In genomic region chr10:80382641-80383365, GRCm38 (mm10) we compare ENCODE assay signal across 16 mouse cellular contexts. TPM values are rescaled to one million over a fixed set of nuclear protein-coding genes. Genes with fewer than 3 reads are reported as not detected.
DNase-seq lines count a peak whose midpoint lies in the region; ATAC-seq lines count a peak whose summit lies in the region.
"Had no signal": no experiment of that assay in that cellular context is flagged by ENCODE, and none has a peak within 500 bp of the region (broad histone marks: within the 10 kb centered on the region; RNA-seq: fewer than 3 reads in every experiment).

No protein-coding gene starts in this region.

- peak overlapping the region; percentile 18; the same call in 1 of the 2 replicates for H3K27ac ChIP-seq in hindbrain, embryonic 10.5 days
- 0 out of 2 replicates have a peak overlapping the region, but pooled peaks have one; percentile 15 for H3K27ac ChIP-seq in midbrain, embryonic 13.5 days
- H3K27ac ChIP-seq: left cerebral cortex, adult 2 months; limb, embryonic 15.5 days had no signal

- H3K9me3 ChIP-seq in hindbrain, embryonic 10.5 days = no peaks in the 10 kb centered on the region
- no peaks in the 10 kb centered on the region for H3K9me3 ChIP-seq in midbrain, embryonic 13.5 days
- H3K9me3 ChIP-seq: limb, embryonic 15.5 days had no signal

- 94% methylated on average over 7 of the region's 7 CpGs for WGBS in hindbrain, embryonic 10.5 days
- 86% methylated on average over 7 of the region's 7 CpGs for WGBS in midbrain, embryonic 13.5 days

- peak; percentile 57 for DNase-seq in adrenal gland, postnatal 14 days
- no peak for DNase-seq in adrenal gland, adult 18-20 months (ENCODE audit: low spot score in 2 of 2)
- DNase-seq in adrenal gland, postnatal 36 days = peak; percentile 64 to 65
- no peak for DNase-seq in hindbrain, embryonic 10.5 days (ENCODE audit: low spot score)
- DNase-seq in gastrocnemius, postnatal 36 days = no peak
- no peak for DNase-seq in spleen, postnatal 14 days (ENCODE audit: low spot score in 2 of 2)
- DNase-seq: cerebellum, adult 2 months; lung, adult 2 months; spleen, adult 18-20 months; thymus, adult 18-20 months had no signal

- H3K9ac ChIP-seq in midbrain, embryonic 13.5 days (replicated peaks) = peak overlapping the region; percentile 100
- H3K9ac ChIP-seq: limb, embryonic 15.5 days had no signal

- ATAC-seq in midbrain, embryonic 13.5 days = no peak
- no peak for ATAC-seq in monocyte, adult 5-6 weeks (replicated peaks; ENCODE audit: insufficient number of reproducible peaks, low FRiP score, low TSS enrichment, poor library complexity, severe bottlenecking)

- peak overlapping the region; percentile 97; the same call in 1 of the 2 replicates for H3K4me3 ChIP-seq in hindbrain, embryonic 10.5 days
- H3K4me3 ChIP-seq in midbrain, embryonic 13.5 days (replicated peaks) = peak overlapping the region; percentile 100
- H3K4me3 ChIP-seq: erythroblast, embryonic 14.5 days; left cerebral cortex, adult 2 months; limb, embryonic 15.5 days had no signal

- H3K36me3 ChIP-seq in hindbrain, embryonic 10.5 days = peaks cover 66% of the 10 kb centered on the region
- H3K36me3 ChIP-seq in midbrain, embryonic 13.5 days = peaks cover 59% of the 10 kb centered on the region

- peaks cover 44% of the 10 kb centered on the region for H3K4me1 ChIP-seq in hindbrain, embryonic 10.5 days (replicated peaks)
- peaks cover 47% of the 10 kb centered on the region for H3K4me1 ChIP-seq in midbrain, embryonic 13.5 days (replicated peaks)

- H3K27me3 ChIP-seq in hindbrain, embryonic 10.5 days (ENCODE audit: insufficient read depth, poor library complexity, severe bottlenecking) = no peaks in the 10 kb centered on the region
- no peaks in the 10 kb centered on the region for H3K27me3 ChIP-seq in midbrain, embryonic 13.5 days
- H3K27me3 ChIP-seq: limb, embryonic 15.5 days had no signal

- intact Hi-C loops in gastrocnemius, postnatal 36 days (cut with DNase I) = no loop called here

- H3K4me2 ChIP-seq in midbrain, embryonic 13.5 days (replicated peaks) = peak overlapping the region; percentile 98
- H3K4me2 ChIP-seq: limb, embryonic 15.5 days had no signal

RNA-seq across cellular contexts. Expression of gene Mex3d, which starts 4.7 kb away (rescaled TPM):
- total RNA-seq in adrenal gland, postnatal 14 days (2021) = 21.8 and 22.8 TPM in 2 replicates
- 10 to 100 TPM; 16.6 to 18.0 TPM for total RNA-seq in adrenal gland, adult 18-20 months (2021)
- total RNA-seq in adrenal gland, postnatal 36 days (2021) = 10 to 100 TPM; 22.4 to 29.9 TPM
- 7.2 and 8.8 TPM in 2 replicates for polyA plus RNA-seq in hindbrain, embryonic 10.5 days (2016; fragmentation: Nextera tagmentation; extraction: Ambion mirVana)
- polyA plus RNA-seq in midbrain, embryonic 13.5 days (2015; fragmentation: Nextera tagmentation; extraction: Ambion mirVana) = 15.9 and 18.6 TPM in 2 replicates
- total RNA-seq in monocyte, adult 5-6 weeks (2017) = 4.1 to 5.3 TPM (median 5.2 TPM) in 3 replicates
- 1 to 10 TPM; 3.4 to 4.5 TPM for total RNA-seq in gastrocnemius, postnatal 36 days (2021)

RNA-seq across cellular contexts. Expression of gene Mbd3, which starts 16.5 kb away (rescaled TPM):
- 106 and 116 TPM in 2 replicates for total RNA-seq in adrenal gland, postnatal 14 days (2021)
- total RNA-seq in adrenal gland, adult 18-20 months (2021) = 100 to 1,000 TPM; 137 to 157 TPM
- 100 to 1,000 TPM; 140 to 148 TPM for total RNA-seq in adrenal gland, postnatal 36 days (2021)
- 341 and 365 TPM in 2 replicates for polyA plus RNA-seq in hindbrain, embryonic 10.5 days (2016; fragmentation: Nextera tagmentation; extraction: Ambion mirVana)
- 243 and 257 TPM in 2 replicates for polyA plus RNA-seq in midbrain, embryonic 13.5 days (2015; fragmentation: Nextera tagmentation; extraction: Ambion mirVana)
- total RNA-seq in monocyte, adult 5-6 weeks (2017) = 11.4 to 34.6 TPM (median 18.6 TPM) in 3 replicates
- total RNA-seq in gastrocnemius, postnatal 36 days (2021) = 10 to 100 TPM; 95.1 to 99.9 TPM

RNA-seq across cellular contexts. Expression of gene Uqcr11, which starts 23.8 kb away (rescaled TPM):
- total RNA-seq in adrenal gland, postnatal 14 days (2021) = 1,202 and 1,279 TPM in 2 replicates
- 1,000 to 10,000 TPM in 1 of 2 experiments, 100 to 1,000 TPM in 1; 797 to 1,071 TPM for total RNA-seq in adrenal gland, adult 18-20 months (2021)
- 100 to 1,000 TPM; 876 to 886 TPM for total RNA-seq in adrenal gland, postnatal 36 days (2021)
- 648 and 654 TPM in 2 replicates for polyA plus RNA-seq in hindbrain, embryonic 10.5 days (2016; fragmentation: Nextera tagmentation; extraction: Ambion mirVana)
- 518 and 572 TPM in 2 replicates for polyA plus RNA-seq in midbrain, embryonic 13.5 days (2015; fragmentation: Nextera tagmentation; extraction: Ambion mirVana)
- total RNA-seq in monocyte, adult 5-6 weeks (2017) = 56.9 to 82.5 TPM (median 76.8 TPM) in 3 replicates
- 100 to 1,000 TPM; 825 to 866 TPM for total RNA-seq in gastrocnemius, postnatal 36 days (2021)

RNA-seq across cellular contexts. Expression of gene Plk5, which starts 26.5 kb away (rescaled TPM):
- 0.30 and 0.44 TPM in 2 replicates for total RNA-seq in adrenal gland, postnatal 14 days (2021)
- total RNA-seq in adrenal gland, adult 18-20 months (2021) = under 1 TPM; 0.19 to 0.27 TPM
- total RNA-seq in adrenal gland, postnatal 36 days (2021) = under 1 TPM in 1 of 2 experiments, not detected in 1; 0.26 TPM
- 0.22 and 0.44 TPM in 2 replicates for polyA plus RNA-seq in hindbrain, embryonic 10.5 days (2016; fragmentation: Nextera tagmentation; extraction: Ambion mirVana)
- polyA plus RNA-seq in midbrain, embryonic 13.5 days (2015; fragmentation: Nextera tagmentation; extraction: Ambion mirVana) = 0.96 and 1.3 TPM in 2 replicates
- not detected in 3 replicates for total RNA-seq in monocyte, adult 5-6 weeks (2017)
- total RNA-seq in gastrocnemius, postnatal 36 days (2021) = under 1 TPM; 0.15 to 0.20 TPM
- total RNA-seq: megakaryocyte progenitor cell, adult 5-6 weeks had no signal
- polyA plus RNA-seq: erythroblast, embryonic 14.5 days had no signal

RNA-seq across cellular contexts. Expression of gene Adamtsl5, which starts 34.6 kb away (rescaled TPM):
- 8.4 and 10.9 TPM in 2 replicates for total RNA-seq in adrenal gland, postnatal 14 days (2021)
- total RNA-seq in adrenal gland, adult 18-20 months (2021) = 10 to 100 TPM in 1 of 2 experiments, 1 to 10 TPM in 1; 5.1 to 11.5 TPM
- total RNA-seq in adrenal gland, postnatal 36 days (2021) = 1 to 10 TPM; 7.3 to 7.7 TPM
- 0.45 and 1.3 TPM in 2 replicates for polyA plus RNA-seq in hindbrain, embryonic 10.5 days (2016; fragmentation: Nextera tagmentation; extraction: Ambion mirVana)
- 0.39 and 0.61 TPM in 2 replicates for polyA plus RNA-seq in midbrain, embryonic 13.5 days (2015; fragmentation: Nextera tagmentation; extraction: Ambion mirVana)
- total RNA-seq in monocyte, adult 5-6 weeks (2017) = 0.10 to 0.43 TPM in 2 of 3 replicates, not detected in the other
- total RNA-seq in gastrocnemius, postnatal 36 days (2021) = 10 to 100 TPM; 27.4 to 38.1 TPM

Comparison
In these comparisons a context has a peak if more than half of its experiments do, and no peak if none do; other contexts are left out.
1. DNase-seq: peak in adrenal gland, postnatal 14 days (single experiment) and adrenal gland, postnatal 36 days (2 of 2); none in adrenal gland, adult 18-20 months (0 of 2), hindbrain, embryonic 10.5 days (single experiment), gastrocnemius, postnatal 36 days (0 of 2) and spleen, postnatal 14 days (0 of 2).